Mouse (Mus musculus) heart, postnatal 0 days (tissue): ENCODE data around the gene Ttc4.

Source experiments
- CTCF ChIP-seq: IDR thresholded peaks from 2 replicates; pipeline ENCODE4 v1.5.1; 2016; ENCODE audit warnings: antibody characterized with exemption, control low read depth, low read depth
- EP300 ChIP-seq: IDR thresholded peaks from 2 replicates; pipeline ENCODE4 v1.6.1; 2016; ENCODE audit warnings: antibody characterized with exemption, low read depth

GRCm38 (mm10) chr4:106713622-106714021 lies 34.9 kb upstream of the Ttc4 start:
- no peak for TF ChIP-seq CTCF
- TF ChIP-seq EP300, result no peak
